Mouse (Mus musculus) spleen, adult 2 months (tissue): ENCODE data around the gene Sh2d2a. TPM values are rescaled to one million over a fixed set of nuclear protein-coding genes. Genes with fewer than 3 reads are reported as not detected.
A peak's percentile ranks its signal among the peaks of the same experiment; 100 is the strongest.
"Not testable (repeated sequence)": the region's sequence is repeated elsewhere in the genome, so short reads cannot be mapped to it uniquely, and the experiment has no call there.

Source experiments
- DNase-seq, 2 experiments: peaks; one replicate each; pipeline versions ENCODE4 v3.0.0 to v3.0.0-alpha.2; 2012 to 2021; ENCODE audit warnings: low spot score in 2 of 2, low read depth in 1 of 2
- H3K27ac ChIP-seq: fragments of 200-500 bp; 2 replicates; pipeline ENCODE4 v1.5.1; 2012; ENCODE audit warnings: low read length, inconsistent platforms; ENCODE audit not compliant: insufficient read depth
- H3K27me3 ChIP-seq: fragments of 200-500 bp; 2 replicates; pipeline ENCODE4 v1.6.1; 2012; ENCODE audit warnings: mild to moderate bottlenecking, moderate library complexity, low read length, inconsistent platforms; ENCODE audit not compliant: control insufficient read depth, insufficient read depth
- H3K36me3 ChIP-seq: fragments of 200-500 bp; 2 replicates; pipeline ENCODE4 v1.6.1; 2012; ENCODE audit warnings: mild to moderate bottlenecking, low read length, inconsistent platforms; ENCODE audit not compliant: control insufficient read depth, insufficient read depth
- H3K4me1 ChIP-seq: fragments of 200-500 bp; 2 replicates; pipeline ENCODE4 v1.6.1; 2011; ENCODE audit warnings: inconsistent platforms; ENCODE audit not compliant: control insufficient read depth, insufficient read depth, insufficient read length
- H3K4me3 ChIP-seq: fragments of 200-500 bp; 2 replicates; pipeline ENCODE4 v1.5.1; 2011; ENCODE audit warnings: mild to moderate bottlenecking, inconsistent platforms; ENCODE audit not compliant: insufficient read depth, insufficient read length; ENCODE audit errors: extremely low read depth
- CTCF ChIP-seq: fragments of 200-500 bp; IDR thresholded peaks from 2 replicates; pipeline ENCODE4 v1.5.1; 2011; ENCODE audit warnings: mild to moderate bottlenecking, inconsistent platforms; ENCODE audit not compliant: insufficient read depth, insufficient read length, insufficient replicate concordance; ENCODE audit errors: extremely low read depth
- POLR2A ChIP-seq: fragments of 200-500 bp; IDR thresholded peaks from 2 replicates; pipeline ENCODE4 v1.6.1; 2011; ENCODE audit warnings: low read depth, low read length, inconsistent platforms
- WGBS: fragments of 180-500 bp; shearing (Covaris S2); methylation state at CpG from one replicate; pipeline ENCODE4 v1.1.7; 2018; 5-methylcytosine and 5-hydroxymethylcytosine counted together
- polyA plus RNA-seq: library from polyadenylated mRNA; depleted of rRNA; stranded (reverse); fragments of >200 nt; gene quantifications from 2 replicates; pipeline ENCODE4 v1.2.3, GENCODE M21; 2012

The Sh2d2a gene
- polyA plus RNA-seq, 1 experiment: 27.4 TPM

- Histone ChIP-seq H3K36me3 (no peaks in the 10 kb centered on the region), H3K4me1 (no peaks in the 10 kb centered on the region), H3K4me3 (no peak overlapping the region), H3K27me3 (peaks cover 5% of the 10 kb centered on the region; the same call in 1 of the 2 replicates), H3K27ac (no peak overlapping the region)
- no peak for TF ChIP-seq POLR2A
- no peak for TF ChIP-seq CTCF
- 67% methylated on average over 10 of the region's 10 CpGs for WGBS
- no peak for DNase-seq
Observed at GRCm38 (mm10) chr3:87812873-87813272, 33.7 kb upstream of the Sh2d2a start.

DNA sequence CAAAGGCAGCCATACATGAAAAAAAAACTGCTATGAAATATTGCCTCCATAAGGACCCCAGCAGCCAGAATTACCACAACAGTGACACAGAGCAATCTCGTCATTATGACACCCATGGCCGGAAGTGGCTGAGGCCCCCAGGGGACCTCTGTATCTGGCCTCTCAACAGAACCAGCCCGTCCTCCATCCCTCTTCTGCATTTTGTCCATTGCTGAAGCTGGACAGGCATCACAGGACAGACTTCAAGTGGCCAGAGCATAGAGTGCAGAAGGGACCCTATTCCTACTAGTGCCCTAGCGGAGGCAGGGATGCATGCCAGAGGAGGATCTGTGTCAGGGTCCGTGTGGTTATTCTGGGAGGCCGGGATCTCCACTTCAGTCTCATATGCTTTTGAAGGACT, 30.4 kb upstream of the Sh2d2a start:
- TF ChIP-seq CTCF (no peak), POLR2A (no peak)
- 61% methylated on average over 6 of the region's 6 CpGs for WGBS
- H3K27me3 ChIP-seq: 0 out of 2 replicates have a peak, but pooled peaks cover 1% of the 10 kb centered on the region

DNA sequence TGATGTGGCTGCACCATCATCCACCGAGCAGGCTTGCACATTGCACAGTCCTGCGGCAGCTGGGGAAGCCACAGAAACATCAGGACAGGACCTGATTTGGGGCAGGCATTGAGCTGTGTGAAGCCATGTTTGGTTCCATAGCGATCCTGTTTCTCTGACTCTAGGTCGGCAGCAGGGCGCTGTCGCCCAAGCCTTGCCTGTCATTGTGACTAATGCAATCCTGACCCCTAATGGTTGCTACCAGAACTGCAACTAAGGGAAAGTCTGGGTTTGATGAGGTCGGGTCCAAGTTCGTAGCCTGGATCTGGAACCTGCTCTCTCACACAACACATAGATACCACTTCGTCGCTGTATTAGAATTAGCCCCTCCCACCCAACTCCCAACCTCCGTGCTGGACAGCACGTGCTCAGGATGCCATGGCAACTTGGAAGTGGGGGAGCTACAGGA, 29.9 kb upstream of the Sh2d2a start:
- Histone ChIP-seq H3K27ac (no peak overlapping the region), H3K36me3 (no peaks in the 10 kb centered on the region), H3K4me3 (no peak overlapping the region), H3K27me3 (0 out of 2 replicates have a peak, but pooled peaks cover 1% of the 10 kb centered on the region), H3K4me1 (no peaks in the 10 kb centered on the region)
- no peak for TF ChIP-seq POLR2A
- peak; percentile 78; the same call in 1 of the 2 replicates for TF ChIP-seq CTCF
- peak; percentile 55 for DNase-seq
- 4% methylated on average over 12 of the region's 12 CpGs for WGBS

More for the DNA sequence above, 30.4 kb upstream of the Sh2d2a start:
- DNase-seq: no peak
- Histone ChIP-seq H3K4me3 (no peak overlapping the region), H3K27ac (no peak overlapping the region), H3K4me1 (no peaks in the 10 kb centered on the region), H3K36me3 (no peaks in the 10 kb centered on the region)

GRCm38 (mm10) chr3:87818226-87818625, 28.3 kb upstream of the Sh2d2a start:
- Histone ChIP-seq H3K36me3 (no peaks in the 10 kb centered on the region), H3K27me3 (0 out of 2 replicates have a peak, but pooled peaks cover 1% of the 10 kb centered on the region)
- WGBS: 82% methylated on average over 12 of the region's 12 CpGs

GRCm38 (mm10) chr3:87824206-87824605, 22.3 kb upstream of the Sh2d2a start, which contains the start of gene Pear1:
Pear1 (minus strand) TSS chr3:87824306.
- not testable (repeated sequence) for H3K27ac ChIP-seq, DNase-seq, H3K36me3 ChIP-seq, H3K4me3 ChIP-seq, H3K27me3 ChIP-seq, H3K4me1 ChIP-seq
- WGBS: 100% methylated on average over 1 of the region's 1 CpGs

More at GRCm38 (mm10) chr3:87818226-87818625, 28.3 kb upstream of the Sh2d2a start:
- no peaks in the 10 kb centered on the region for H3K4me1 ChIP-seq
- H3K27ac ChIP-seq: no peak overlapping the region
- TF ChIP-seq POLR2A: no peak
- no peak for TF ChIP-seq CTCF
- no peak for DNase-seq
- H3K4me3 ChIP-seq: no peak overlapping the region

DNA sequence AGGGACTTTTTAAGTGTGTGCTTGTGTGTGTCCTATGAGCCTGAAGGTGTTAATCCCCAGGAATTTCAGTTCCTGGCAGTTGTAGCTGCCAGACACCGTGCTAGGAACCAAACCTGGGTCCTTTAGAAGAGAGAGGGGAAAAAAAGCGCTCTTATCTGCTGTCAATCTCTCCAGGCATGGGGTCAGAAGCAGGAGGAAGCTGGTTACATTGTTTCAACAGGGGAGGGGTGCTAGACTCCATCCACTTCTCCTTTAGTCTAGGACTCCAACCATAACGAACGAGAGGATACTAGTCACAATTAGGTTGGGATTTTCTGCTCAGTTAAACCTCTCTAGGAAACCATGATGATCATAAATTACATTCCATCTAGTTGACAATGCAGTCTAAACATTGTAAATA, 18.1 kb upstream of the Sh2d2a start:
- Histone ChIP-seq H3K36me3 (no peaks in the 10 kb centered on the region), H3K4me1 (no peaks in the 10 kb centered on the region), H3K27me3 (no peaks in the 10 kb centered on the region), H3K27ac (no peak overlapping the region), H3K4me3 (no peak overlapping the region)
- WGBS: 13% methylated on average over 4 of the region's 4 CpGs
- DNase-seq: no peak
- TF ChIP-seq CTCF: no peak
- TF ChIP-seq POLR2A: no peak

- Histone ChIP-seq H3K4me3 (no peak overlapping the region), H3K4me1 (no peaks in the 10 kb centered on the region), H3K27me3 (no peaks in the 10 kb centered on the region), H3K27ac (no peak overlapping the region), H3K36me3 (no peaks in the 10 kb centered on the region)
- 56% methylated on average over 10 of the region's 10 CpGs for WGBS
- DNase-seq: no peak
- TF ChIP-seq POLR2A (no peak), CTCF (no peak)
Observed at GRCm38 (mm10) chr3:87829025-87829424, 17.5 kb upstream of the Sh2d2a start.
